Mouse (Mus musculus) embryonic facial prominence, embryonic 12.5 days (tissue): Measurements from ENCODE around the gene Rims1. TPM values are rescaled to one million over a fixed set of nuclear protein-coding genes. Genes with fewer than 3 reads are reported as not detected.

Experiments
- ATAC-seq: fragments of 200-750 bp; cut with Nextera tagmentation; 2 replicates; pipeline ENCODE4 v1.8.0; 2017; ENCODE audit not compliant: insufficient number of reproducible peaks, insufficient read depth, low FRiP score, low TSS enrichment
- H3K27ac ChIP-seq: fragments of 300-500 bp; sonication (generic); 2 replicates; pipeline ENCODE4 v1.5.1; 2016; ENCODE audit warnings: mild to moderate bottlenecking
- H3K27me3 ChIP-seq: fragments of 300-500 bp; sonication (generic); 2 replicates; pipeline ENCODE4 v1.6.1; 2016; ENCODE audit warnings: mild to moderate bottlenecking, moderate library complexity
- H3K36me3 ChIP-seq: fragments of 300-500 bp; sonication (generic); 2 replicates; pipeline ENCODE4 v1.6.1; 2016; ENCODE audit warnings: mild to moderate bottlenecking
- H3K4me1 ChIP-seq: fragments of 300-500 bp; sonication (generic); 2 replicates; pipeline ENCODE4 v1.6.1; 2016
- H3K4me2 ChIP-seq: fragments of 300-500 bp; sonication (generic); replicated peaks from 2 replicates; pipeline ENCODE4 v1.6.1; 2016; ENCODE audit warnings: mild to moderate bottlenecking, moderate library complexity
- H3K4me3 ChIP-seq: fragments of 300-500 bp; sonication (generic); 2 replicates; pipeline ENCODE4 v1.5.1; 2016; ENCODE audit warnings: mild to moderate bottlenecking
- H3K9ac ChIP-seq: fragments of 300-500 bp; sonication (generic); 2 replicates; pipeline ENCODE4 v1.6.1; 2016; ENCODE audit warnings: mild to moderate bottlenecking, moderate library complexity
- H3K9me3 ChIP-seq: fragments of 300-500 bp; sonication (generic); 2 replicates; pipeline ENCODE4 v1.6.1; 2016; ENCODE audit warnings: mild to moderate bottlenecking, moderate library complexity
- WGBS: fragments of 180-500 bp; shearing (Covaris S2); methylation state at CpG from one replicate; pipeline ENCODE4 v1.1.7; 2016; 5-methylcytosine and 5-hydroxymethylcytosine counted together
- polyA plus RNA-seq: library from polyadenylated mRNA; unstranded; fragments of >200 nt; fragmentation: Nextera tagmentation; extraction: Ambion mirVana; gene quantifications from 2 replicates; pipeline ENCODE4 v1.2.1, GENCODE M21; 2016

Rims1 gene
- polyA plus RNA-seq, 1 experiment from 2014 or later = 4.0 TPM

GRCm38 (mm10) chr1:22627013-22627412, 178.8 kb downstream of the Rims1 start:
- Histone ChIP-seq H3K4me1 (no peaks in the 10 kb centered on the region), H3K9me3 (no peaks in the 10 kb centered on the region), H3K4me3 (no peak overlapping the region), H3K36me3 (no peaks in the 10 kb centered on the region), H3K9ac (no peak overlapping the region), H3K4me2 (no peak overlapping the region), H3K27ac (no peak overlapping the region), H3K27me3 (no peaks in the 10 kb centered on the region)
- no peak for ATAC-seq
- whole genome bisulfite sequencing = 44% methylated on average over 5 of the region's 5 CpGs

- H3K4me1 ChIP-seq = no peaks in the 10 kb centered on the region
- 77% methylated on average over 3 of the region's 3 CpGs for WGBS
Measured at GRCm38 (mm10) chr1:22626295-22626694, 179.5 kb downstream of the Rims1 start.

GRCm38 (mm10) chr1:22620827-22621226, 185.0 kb downstream of the Rims1 start:
- ATAC-seq = no peak
- Histone ChIP-seq H3K27ac (no peak overlapping the region), H3K4me2 (no peak overlapping the region), H3K9ac (no peak overlapping the region), H3K9me3 (no peaks in the 10 kb centered on the region), H3K36me3 (no peaks in the 10 kb centered on the region), H3K27me3 (no peaks in the 10 kb centered on the region), H3K4me3 (no peak overlapping the region), H3K4me1 (no peaks in the 10 kb centered on the region)
- 51% methylated on average over 8 of the region's 8 CpGs for WGBS

More at GRCm38 (mm10) chr1:22626295-22626694, 179.5 kb downstream of the Rims1 start:
- ATAC-seq = no peak
- H3K4me2 ChIP-seq = no peak overlapping the region
- no peak overlapping the region for H3K9ac ChIP-seq
- no peaks in the 10 kb centered on the region for H3K9me3 ChIP-seq
- no peaks in the 10 kb centered on the region for H3K36me3 ChIP-seq
- no peak overlapping the region for H3K27ac ChIP-seq
- no peaks in the 10 kb centered on the region for H3K27me3 ChIP-seq
- H3K4me3 ChIP-seq = no peak overlapping the region

- ATAC-seq = no peak
- no peaks in the 10 kb centered on the region for H3K9me3 ChIP-seq
- no peaks in the 10 kb centered on the region for H3K4me1 ChIP-seq
Measured at GRCm38 (mm10) chr1:22615601-22616000, 190.2 kb downstream of the Rims1 start.

GRCm38 (mm10) chr1:22613609-22614008, 192.2 kb downstream of the Rims1 start:
- Histone ChIP-seq H3K4me3 (no peak overlapping the region), H3K36me3 (no peaks in the 10 kb centered on the region), H3K4me2 (no peak overlapping the region), H3K9me3 (no peaks in the 10 kb centered on the region), H3K4me1 (no peaks in the 10 kb centered on the region), H3K27ac (no peak overlapping the region), H3K9ac (no peak overlapping the region), H3K27me3 (no peaks in the 10 kb centered on the region)
- WGBS = 71% methylated on average over 3 of the region's 3 CpGs
- ATAC-seq = no peak

More at GRCm38 (mm10) chr1:22615601-22616000, 190.2 kb downstream of the Rims1 start:
- H3K36me3 ChIP-seq = no peaks in the 10 kb centered on the region
- H3K27me3 ChIP-seq = no peaks in the 10 kb centered on the region
- no peak overlapping the region for H3K4me2 ChIP-seq
- H3K27ac ChIP-seq = no peak overlapping the region
- H3K4me3 ChIP-seq = no peak overlapping the region
- 76% methylated on average over 4 of the region's 4 CpGs for WGBS
- H3K9ac ChIP-seq = no peak overlapping the region

- H3K9ac ChIP-seq = no peak overlapping the region
- H3K36me3 ChIP-seq = no peaks in the 10 kb centered on the region
- no peaks in the 10 kb centered on the region for H3K4me1 ChIP-seq
- no peak overlapping the region for H3K27ac ChIP-seq
- ATAC-seq = no peak
- H3K4me2 ChIP-seq = no peak overlapping the region
- H3K4me3 ChIP-seq = no peak overlapping the region
- WGBS = 71% methylated on average over 18 of the region's 18 CpGs
- no peaks in the 10 kb centered on the region for H3K27me3 ChIP-seq
- no peaks in the 10 kb centered on the region for H3K9me3 ChIP-seq
Measured at GRCm38 (mm10) chr1:22604329-22605044, 201.3 kb downstream of the Rims1 start.

- no peak overlapping the region for H3K4me3 ChIP-seq
- no peaks in the 10 kb centered on the region for H3K9me3 ChIP-seq
- no peaks in the 10 kb centered on the region for H3K36me3 ChIP-seq
- H3K27me3 ChIP-seq = no peaks in the 10 kb centered on the region
- H3K4me2 ChIP-seq = no peak overlapping the region
- no peaks in the 10 kb centered on the region for H3K4me1 ChIP-seq
- ATAC-seq = no peak
- WGBS = 82% methylated on average over 12 of the region's 12 CpGs
- H3K9ac ChIP-seq = no peak overlapping the region
- H3K27ac ChIP-seq = no peak overlapping the region
Measured at GRCm38 (mm10) chr1:22596197-22596596, 209.6 kb downstream of the Rims1 start.

GRCm38 (mm10) chr1:22594841-22595240, 211.0 kb downstream of the Rims1 start:
- no peak for ATAC-seq
- no peak overlapping the region for H3K4me3 ChIP-seq
- no peaks in the 10 kb centered on the region for H3K36me3 ChIP-seq
- H3K9ac ChIP-seq = no peak overlapping the region
- no peaks in the 10 kb centered on the region for H3K9me3 ChIP-seq
- H3K4me1 ChIP-seq = no peaks in the 10 kb centered on the region
- no peaks in the 10 kb centered on the region for H3K27me3 ChIP-seq
- H3K4me2 ChIP-seq = no peak overlapping the region
- H3K27ac ChIP-seq = no peak overlapping the region

GRCm38 (mm10) chr1:22587859-22588383, 217.9 kb downstream of the Rims1 start:
- Histone ChIP-seq H3K27me3 (no peaks in the 10 kb centered on the region), H3K4me2 (no peak overlapping the region), H3K27ac (no peak overlapping the region), H3K36me3 (no peaks in the 10 kb centered on the region), H3K9ac (no peak overlapping the region), H3K4me3 (no peak overlapping the region), H3K4me1 (no peaks in the 10 kb centered on the region), H3K9me3 (no peaks in the 10 kb centered on the region)
- WGBS = 76% methylated on average over 6 of the region's 7 CpGs
- ATAC-seq = no peak

GRCm38 (mm10) chr1:22585560-22585959, 220.2 kb downstream of the Rims1 start:
- 79% methylated on average over 3 of the region's 3 CpGs for WGBS
- Histone ChIP-seq H3K36me3 (no peaks in the 10 kb centered on the region), H3K27me3 (no peaks in the 10 kb centered on the region)

GRCm38 (mm10) chr1:22579470-22579869, 226.3 kb downstream of the Rims1 start:
- WGBS = 88% methylated on average over 3 of the region's 3 CpGs

More at GRCm38 (mm10) chr1:22585560-22585959, 220.2 kb downstream of the Rims1 start:
- no peak for ATAC-seq
- H3K4me3 ChIP-seq = no peak overlapping the region
- no peak overlapping the region for H3K4me2 ChIP-seq
- no peaks in the 10 kb centered on the region for H3K4me1 ChIP-seq
- H3K27ac ChIP-seq = no peak overlapping the region
- no peak overlapping the region for H3K9ac ChIP-seq
- no peaks in the 10 kb centered on the region for H3K9me3 ChIP-seq

GRCm38 (mm10) chr1:22572720-22573119, 233.1 kb downstream of the Rims1 start:
- 89% methylated on average over 1 of the region's 1 CpGs for WGBS
- ATAC-seq = no peak

More at GRCm38 (mm10) chr1:22579470-22579869, 226.3 kb downstream of the Rims1 start:
- Histone ChIP-seq H3K27ac (no peak overlapping the region), H3K9me3 (no peaks in the 10 kb centered on the region), H3K4me2 (no peak overlapping the region), H3K4me1 (no peaks in the 10 kb centered on the region), H3K36me3 (no peaks in the 10 kb centered on the region), H3K27me3 (no peaks in the 10 kb centered on the region), H3K9ac (no peak overlapping the region), H3K4me3 (no peak overlapping the region)
- ATAC-seq = no peak

More at GRCm38 (mm10) chr1:22572720-22573119, 233.1 kb downstream of the Rims1 start:
- Histone ChIP-seq H3K9ac (no peak overlapping the region), H3K9me3 (no peaks in the 10 kb centered on the region), H3K36me3 (no peaks in the 10 kb centered on the region), H3K27ac (no peak overlapping the region), H3K4me2 (no peak overlapping the region), H3K4me1 (no peaks in the 10 kb centered on the region), H3K27me3 (no peaks in the 10 kb centered on the region), H3K4me3 (no peak overlapping the region)
